Mouse (Mus musculus) hindbrain, embryonic 13.5 days (tissue): ENCODE measurements around the gene Atxn2l. TPM values are rescaled to one million over a fixed set of nuclear protein-coding genes. Genes with fewer than 3 reads are reported as not detected.
A peak's percentile ranks its signal among the peaks of the same experiment; 100 is the strongest.

Experiments
- ATAC-seq: fragments of 200-750 bp; cut with Nextera tagmentation; 2 replicates; pipeline ENCODE4 v1.8.0; 2017; ENCODE audit warnings: moderate TSS enrichment; ENCODE audit not compliant: low FRiP score
- H3K27ac ChIP-seq: fragments of 300-500 bp; sonication (generic); 2 replicates; pipeline ENCODE4 v1.5.1; 2015; ENCODE audit warnings: inconsistent platforms, mild to moderate bottlenecking, moderate library complexity
- H3K27me3 ChIP-seq: fragments of 300-500 bp; sonication (generic); 2 replicates; pipeline ENCODE4 v1.6.1; 2015; ENCODE audit warnings: mild to moderate bottlenecking, inconsistent platforms
- H3K36me3 ChIP-seq: fragments of 300-500 bp; sonication (generic); 2 replicates; pipeline ENCODE4 v1.6.1; 2015; ENCODE audit warnings: mild to moderate bottlenecking, inconsistent platforms
- H3K4me1 ChIP-seq: fragments of 300-500 bp; sonication (generic); replicated peaks from 2 replicates; pipeline ENCODE4 v1.6.1; 2015; ENCODE audit warnings: inconsistent platforms
- H3K4me2 ChIP-seq: fragments of 300-500 bp; sonication (generic); 2 replicates; pipeline ENCODE4 v1.6.1; 2015; ENCODE audit warnings: inconsistent platforms, mild to moderate bottlenecking, moderate library complexity
- H3K4me3 ChIP-seq: fragments of 300-500 bp; sonication (generic); 2 replicates; pipeline ENCODE4 v1.5.1; 2015; ENCODE audit warnings: mild to moderate bottlenecking, inconsistent platforms
- H3K9ac ChIP-seq: fragments of 300-500 bp; sonication (generic); 2 replicates; pipeline ENCODE4 v1.6.1; 2015; ENCODE audit warnings: mild to moderate bottlenecking, inconsistent platforms
- H3K9me3 ChIP-seq: fragments of 300-500 bp; sonication (generic); 2 replicates; pipeline ENCODE4 v1.6.1; 2016; ENCODE audit warnings: inconsistent platforms
- WGBS: fragments of 180-500 bp; shearing (Covaris S2); methylation state at CpG from one replicate; pipeline ENCODE4 v1.1.7; 2015; 5-methylcytosine and 5-hydroxymethylcytosine counted together
- polyA plus RNA-seq: library from polyadenylated mRNA; unstranded; fragments of >200 nt; fragmentation: Nextera tagmentation; extraction: Ambion mirVana; gene quantifications from 2 replicates; pipeline ENCODE4 v1.2.1, GENCODE M21; 2015

The Atxn2l gene
- 61.6 and 65.4 TPM in 2 replicates for polyA plus RNA-seq

DNA sequence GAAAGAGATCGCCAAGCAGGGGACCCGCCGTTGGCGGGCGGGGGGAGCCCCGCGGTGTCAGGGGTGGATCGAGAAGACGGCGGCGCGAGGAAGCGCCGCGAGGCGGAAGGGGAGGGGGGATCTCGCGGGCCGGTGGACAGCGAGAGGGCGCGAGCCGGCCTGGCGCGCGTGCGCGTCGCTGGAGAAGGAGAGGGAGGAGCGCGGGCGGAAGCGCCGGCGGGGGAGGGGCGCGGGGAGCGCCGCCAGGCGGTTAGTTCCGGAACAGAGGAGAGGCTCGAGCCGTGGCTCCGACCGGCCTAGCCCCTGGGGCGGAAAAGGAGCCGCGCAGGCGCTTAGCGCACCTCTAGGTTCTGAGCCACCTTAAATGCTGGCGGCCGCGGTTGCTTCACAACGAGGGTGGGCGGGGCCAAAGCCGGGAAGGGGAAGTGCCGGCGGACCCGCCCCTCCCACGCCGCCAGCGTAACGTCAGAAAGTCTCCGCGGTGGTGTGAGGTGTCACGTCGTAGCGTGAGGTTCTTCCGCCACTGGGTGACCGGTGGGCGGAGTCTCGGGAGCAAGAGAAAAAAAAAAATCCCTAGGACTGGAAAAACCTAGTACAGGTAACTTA, at the start of gene Atxn2l:
Gene Atxn2l (minus strand): TSS at position 165 of the 606 bp plus-strand sequence.
- under 1% methylated on average over 64 of the region's 72 CpGs for WGBS
- H3K27ac ChIP-seq, result peak within 1 kb of the TSS; percentile 100
- peak within 1 kb of the TSS; percentile 93 for H3K4me3 ChIP-seq
- H3K27me3 ChIP-seq, result no peaks in the 10 kb centered on the region
- peak within 1 kb of the TSS; percentile 99 for H3K9ac ChIP-seq
- peaks cover 22% of the 10 kb centered on the region for H3K4me1 ChIP-seq
- peak; percentile 85 for ATAC-seq
- H3K36me3 ChIP-seq, result peaks cover 28% of the 10 kb centered on the region
- peak within 1 kb of the TSS; percentile 78 for H3K4me2 ChIP-seq
- no peaks in the 10 kb centered on the region for H3K9me3 ChIP-seq

DNA sequence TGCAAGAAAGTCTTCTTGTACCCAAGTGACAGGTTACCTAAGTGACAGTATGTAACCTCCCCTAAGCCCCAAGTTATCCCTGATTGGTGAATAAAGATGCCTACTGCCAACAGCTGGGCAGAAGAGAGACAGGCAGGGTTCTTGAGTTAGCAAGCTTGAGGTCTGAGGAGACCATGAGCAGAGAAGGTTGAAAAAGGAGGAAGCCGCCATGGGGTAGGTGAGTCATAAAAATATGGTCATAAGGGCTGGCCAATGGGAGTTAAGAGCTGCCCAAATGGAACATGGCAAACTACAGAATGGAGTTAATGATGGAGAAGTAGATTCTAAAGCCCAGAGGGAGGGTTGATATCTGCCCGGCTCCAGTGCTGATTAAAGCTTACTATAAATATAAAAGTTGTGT, 42.4 kb upstream of the Atxn2l start:
- no peak overlapping the region for H3K27ac ChIP-seq
- H3K4me1 ChIP-seq, result no peaks in the 10 kb centered on the region
- no peak for ATAC-seq
- no peaks in the 10 kb centered on the region for H3K27me3 ChIP-seq
- H3K36me3 ChIP-seq, result peaks cover 75% of the 10 kb centered on the region
- no peaks in the 10 kb centered on the region for H3K9me3 ChIP-seq
- no peak overlapping the region for H3K4me2 ChIP-seq
- 92% methylated on average over 2 of the region's 2 CpGs for WGBS
- H3K9ac ChIP-seq, result no peak overlapping the region
- H3K4me3 ChIP-seq, result no peak overlapping the region

DNA sequence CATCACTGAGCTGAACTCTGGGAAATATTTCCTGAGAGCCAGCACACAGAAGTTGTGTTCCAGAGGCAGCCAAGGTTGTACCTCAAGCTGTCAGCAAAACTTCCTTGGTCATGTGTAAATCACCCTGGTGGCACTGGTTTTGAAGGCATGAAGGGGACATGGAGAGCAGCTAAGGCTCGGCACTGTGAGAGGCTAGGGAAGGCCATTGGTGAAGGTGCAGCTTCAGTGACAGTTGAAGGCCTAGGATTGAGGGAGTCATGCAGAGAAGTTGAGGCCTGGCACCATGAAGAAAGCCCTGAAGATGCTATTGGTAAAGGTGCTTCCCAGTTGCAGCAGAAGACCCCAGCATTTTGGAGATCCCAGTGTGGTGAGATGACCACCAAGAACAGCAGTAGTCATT, 38.4 kb upstream of the Atxn2l start:
- 93% methylated on average over 1 of the region's 1 CpGs for WGBS
- ATAC-seq, result no peak
- H3K36me3 ChIP-seq, result peaks cover 36% of the 10 kb centered on the region
- no peak overlapping the region for H3K4me3 ChIP-seq
- H3K4me1 ChIP-seq, result no peaks in the 10 kb centered on the region
- H3K4me2 ChIP-seq, result no peak overlapping the region
- H3K9ac ChIP-seq, result no peak overlapping the region
- H3K27me3 ChIP-seq, result peaks cover 6% of the 10 kb centered on the region
- no peak overlapping the region for H3K27ac ChIP-seq
- no peaks in the 10 kb centered on the region for H3K9me3 ChIP-seq

DNA sequence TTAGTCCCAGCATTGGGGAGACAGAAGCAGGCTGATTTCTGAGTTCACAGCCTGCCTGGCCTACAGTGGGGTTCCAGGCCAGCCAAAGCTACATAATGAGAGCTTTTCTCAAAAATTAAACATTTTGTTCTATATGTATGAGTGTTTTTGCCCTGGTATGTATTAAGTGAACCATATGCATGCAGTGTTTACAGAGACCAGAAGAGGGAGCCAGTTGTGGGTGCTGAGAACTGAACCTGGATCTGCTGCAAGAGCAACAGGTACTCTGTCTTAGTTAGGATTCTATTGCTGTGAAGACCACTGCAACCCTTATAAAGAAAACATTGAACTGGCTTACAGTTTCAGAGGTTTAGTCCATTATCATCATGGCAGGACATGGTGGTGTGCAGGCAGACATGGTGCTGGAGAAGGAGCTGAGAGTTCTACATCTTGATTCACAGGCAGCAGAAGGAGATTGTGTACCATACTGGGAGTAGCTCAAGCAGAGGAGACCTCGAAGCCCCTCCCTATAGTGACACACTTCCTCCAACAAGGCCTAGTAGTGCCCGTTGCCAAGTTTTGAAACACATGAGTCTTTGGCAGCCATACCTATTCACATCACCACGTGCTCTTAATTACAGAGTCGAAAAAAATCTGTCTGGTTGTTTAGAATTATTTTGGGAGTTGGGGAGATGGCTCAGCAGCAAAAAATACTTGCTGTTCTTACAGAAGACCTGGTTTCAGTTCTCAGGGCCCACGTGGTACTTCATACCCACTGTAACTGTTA, 34.8 kb upstream of the Atxn2l start:
- WGBS, result 73% methylated on average over 5 of the region's 5 CpGs
- H3K4me2 ChIP-seq, result no peak overlapping the region
- no peak overlapping the region for H3K27ac ChIP-seq
- peaks cover 20% of the 10 kb centered on the region for H3K27me3 ChIP-seq
- no peak overlapping the region for H3K4me3 ChIP-seq
- H3K9me3 ChIP-seq, result no peaks in the 10 kb centered on the region; the same call in 1 of the 2 replicates
- no peak for ATAC-seq
- H3K9ac ChIP-seq, result no peak overlapping the region
- H3K36me3 ChIP-seq, result 0 out of 2 replicates have a peak, but pooled peaks cover 4% of the 10 kb centered on the region
- H3K4me1 ChIP-seq, result peaks cover 8% of the 10 kb centered on the region

DNA sequence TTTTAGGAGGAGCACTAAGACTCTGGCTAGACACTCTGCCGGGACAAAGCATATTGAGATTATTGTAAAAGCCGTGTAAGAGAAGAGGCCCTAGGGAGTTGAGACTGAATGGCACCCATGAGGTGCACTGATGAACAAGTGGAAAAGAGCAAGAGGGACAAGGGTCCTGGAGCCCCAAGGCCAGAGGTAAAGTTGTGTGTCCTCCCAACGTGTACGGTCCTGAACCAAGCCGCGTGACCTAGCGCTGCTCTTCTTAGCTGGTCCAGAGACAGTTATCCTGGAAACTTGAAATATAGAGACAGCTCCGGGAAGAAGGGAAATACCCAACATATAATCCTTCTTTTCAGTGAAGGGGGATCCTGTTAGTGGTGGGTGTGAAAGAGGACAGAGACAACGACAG, 33.2 kb upstream of the Atxn2l start:
- no peak for ATAC-seq
- Histone ChIP-seq H3K27ac (no peak overlapping the region), H3K4me1 (peaks cover 8% of the 10 kb centered on the region), H3K9me3 (no peaks in the 10 kb centered on the region; the same call in 1 of the 2 replicates), H3K4me3 (peak overlapping the region; percentile 47), H3K9ac (peak overlapping the region; percentile 79; the same call in 1 of the 2 replicates), H3K4me2 (peak overlapping the region; percentile 83), H3K36me3 (no peaks in the 10 kb centered on the region), H3K27me3 (peaks cover 20% of the 10 kb centered on the region)
- 58% methylated on average over 9 of the region's 9 CpGs for WGBS

DNA sequence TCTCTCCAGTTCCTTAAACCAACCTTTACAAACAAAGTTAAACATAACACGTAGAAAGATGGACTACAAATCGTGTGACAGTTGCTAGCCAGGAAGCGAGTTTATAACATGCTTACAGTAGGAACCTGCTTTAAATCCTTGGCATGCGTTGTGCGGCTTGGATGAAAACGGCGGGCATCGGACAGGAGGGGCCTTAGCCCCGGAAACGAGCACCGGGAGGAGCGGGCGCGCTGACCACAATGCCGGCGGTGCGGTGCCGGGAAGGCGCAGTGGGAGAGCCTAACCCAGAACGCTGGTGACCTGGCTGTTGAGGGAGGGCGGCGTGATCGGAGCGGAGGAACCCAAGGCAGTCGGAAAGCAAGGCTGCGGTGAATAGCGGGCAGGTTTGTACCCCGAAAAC, 32.5 kb upstream of the Atxn2l start:
- no peaks in the 10 kb centered on the region for H3K36me3 ChIP-seq
- no peaks in the 10 kb centered on the region; the same call in 1 of the 2 replicates for H3K9me3 ChIP-seq
- no peak overlapping the region for H3K27ac ChIP-seq
- peaks cover 20% of the 10 kb centered on the region for H3K27me3 ChIP-seq
- peak overlapping the region; percentile 47 for H3K4me3 ChIP-seq
- peak overlapping the region; percentile 83 for H3K4me2 ChIP-seq
- peak overlapping the region; percentile 79 for H3K9ac ChIP-seq
- peaks cover 8% of the 10 kb centered on the region for H3K4me1 ChIP-seq
- under 1% methylated on average over 28 of the region's 28 CpGs for WGBS
- ATAC-seq, result no peak

DNA sequence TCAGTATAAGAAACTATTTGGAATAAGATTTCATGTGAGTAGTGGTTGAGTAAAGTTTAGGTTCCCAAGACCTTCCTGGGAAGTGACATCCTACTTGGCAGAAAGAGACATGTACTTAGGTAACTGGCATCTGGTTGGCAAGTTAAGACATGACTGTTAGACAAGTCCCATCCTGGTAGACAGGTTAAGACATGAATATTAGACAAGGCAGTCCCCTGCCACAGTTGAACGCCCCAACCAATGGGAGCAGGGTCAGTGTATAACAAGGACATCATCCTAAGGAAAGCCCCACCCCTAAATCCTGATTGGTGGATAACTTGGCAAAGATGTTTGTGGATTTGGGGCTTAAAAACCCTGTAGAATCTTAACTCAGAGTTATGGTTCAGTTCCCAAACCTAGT, 30.2 kb upstream of the Atxn2l start:
- 60% methylated on average over 1 of the region's 1 CpGs for WGBS
- Histone ChIP-seq H3K9ac (no peak overlapping the region), H3K4me1 (peaks cover 8% of the 10 kb centered on the region), H3K36me3 (no peaks in the 10 kb centered on the region), H3K4me2 (no peak overlapping the region), H3K27me3 (peaks cover 27% of the 10 kb centered on the region), H3K27ac (no peak overlapping the region), H3K9me3 (no peaks in the 10 kb centered on the region; the same call in 1 of the 2 replicates), H3K4me3 (no peak overlapping the region)
- ATAC-seq, result no peak

DNA sequence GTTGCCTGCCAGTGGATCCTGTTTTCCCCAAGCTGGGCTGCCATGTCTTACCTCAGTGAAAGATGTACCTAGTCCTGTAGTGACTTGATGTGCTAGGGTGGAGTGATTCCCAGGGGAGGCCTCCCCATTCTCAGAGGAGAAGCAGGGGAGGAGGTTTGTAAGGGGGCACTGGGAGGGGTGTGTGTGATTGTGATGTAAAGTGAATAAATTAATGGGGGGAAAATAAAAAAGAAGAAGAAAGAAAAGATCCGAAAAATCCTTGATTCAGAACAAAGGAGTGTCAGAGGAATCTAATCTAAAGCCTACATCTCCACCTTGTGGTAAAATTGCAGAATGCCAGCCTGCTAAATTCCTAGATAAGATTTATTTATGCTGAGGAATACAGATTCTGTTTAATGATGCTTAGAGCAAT, 24.9 kb upstream of the Atxn2l start:
- peaks cover 7% of the 10 kb centered on the region; the same call in 1 of the 2 replicates for H3K27me3 ChIP-seq
- no peak overlapping the region for H3K4me2 ChIP-seq
- H3K4me1 ChIP-seq, result no peaks in the 10 kb centered on the region
- peak; percentile 49; the same call in 1 of the 2 replicates for ATAC-seq
- peak overlapping the region; percentile 82 for H3K27ac ChIP-seq
- no peaks in the 10 kb centered on the region for H3K36me3 ChIP-seq
- H3K9ac ChIP-seq, result peak overlapping the region; percentile 61
- 3% methylated on average over 1 of the region's 1 CpGs for WGBS
- H3K4me3 ChIP-seq, result no peak overlapping the region
- no peaks in the 10 kb centered on the region for H3K9me3 ChIP-seq

DNA sequence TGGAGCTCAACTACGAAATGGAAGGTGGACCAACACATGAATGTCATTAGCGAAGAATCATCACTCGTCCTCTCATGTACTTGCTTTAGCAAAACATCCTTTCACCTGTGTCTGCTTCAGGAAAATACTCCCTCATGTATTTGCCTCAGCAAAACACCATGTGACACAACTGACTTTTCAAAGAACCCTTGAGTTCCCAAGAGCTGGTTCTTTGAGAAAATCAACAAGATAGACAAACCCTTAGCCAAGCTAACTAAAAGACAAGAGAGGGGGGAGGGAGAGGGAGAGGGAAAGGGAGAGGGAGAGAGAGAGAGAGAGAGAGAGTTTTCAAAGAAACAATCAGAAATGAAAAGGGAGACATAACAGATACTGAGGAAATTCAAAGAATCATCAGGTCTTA, 20.1 kb upstream of the Atxn2l start:
- ATAC-seq, result no peak
- Histone ChIP-seq H3K27me3 (0 out of 2 replicates have a peak, but pooled peaks cover 3% of the 10 kb centered on the region), H3K9me3 (no peaks in the 10 kb centered on the region), H3K4me2 (no peak overlapping the region), H3K4me3 (no peak overlapping the region), H3K36me3 (no peaks in the 10 kb centered on the region), H3K9ac (no peak overlapping the region), H3K27ac (no peak overlapping the region), H3K4me1 (no peaks in the 10 kb centered on the region)
- 85% methylated on average over 3 of the region's 3 CpGs for WGBS

DNA sequence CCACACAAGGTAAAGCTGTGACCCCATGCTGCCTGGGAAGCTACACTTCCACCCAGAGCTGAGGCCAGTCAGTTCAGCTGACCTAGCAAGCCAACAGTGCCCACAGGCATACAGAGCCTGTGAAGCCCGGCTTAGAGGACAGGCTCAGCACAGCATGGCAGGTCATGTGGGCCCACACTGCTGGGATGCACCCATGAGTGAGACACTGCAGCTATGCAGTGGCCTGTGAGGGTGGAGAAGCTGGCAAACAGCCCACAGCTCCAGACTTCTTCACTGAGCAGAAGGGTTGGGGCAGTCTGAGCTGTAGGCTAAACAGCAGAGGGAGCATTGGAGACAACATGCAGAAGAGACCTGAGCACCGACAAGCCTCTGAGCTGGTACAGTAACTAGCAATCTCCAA, 16.3 kb upstream of the Atxn2l start:
- 61% methylated on average over 2 of the region's 2 CpGs for WGBS
- Histone ChIP-seq H3K4me1 (no peaks in the 10 kb centered on the region), H3K27me3 (0 out of 2 replicates have a peak, but pooled peaks cover 6% of the 10 kb centered on the region), H3K36me3 (no peaks in the 10 kb centered on the region), H3K9ac (no peak overlapping the region), H3K9me3 (no peaks in the 10 kb centered on the region), H3K27ac (no peak overlapping the region), H3K4me2 (no peak overlapping the region), H3K4me3 (no peak overlapping the region)
- no peak for ATAC-seq

DNA sequence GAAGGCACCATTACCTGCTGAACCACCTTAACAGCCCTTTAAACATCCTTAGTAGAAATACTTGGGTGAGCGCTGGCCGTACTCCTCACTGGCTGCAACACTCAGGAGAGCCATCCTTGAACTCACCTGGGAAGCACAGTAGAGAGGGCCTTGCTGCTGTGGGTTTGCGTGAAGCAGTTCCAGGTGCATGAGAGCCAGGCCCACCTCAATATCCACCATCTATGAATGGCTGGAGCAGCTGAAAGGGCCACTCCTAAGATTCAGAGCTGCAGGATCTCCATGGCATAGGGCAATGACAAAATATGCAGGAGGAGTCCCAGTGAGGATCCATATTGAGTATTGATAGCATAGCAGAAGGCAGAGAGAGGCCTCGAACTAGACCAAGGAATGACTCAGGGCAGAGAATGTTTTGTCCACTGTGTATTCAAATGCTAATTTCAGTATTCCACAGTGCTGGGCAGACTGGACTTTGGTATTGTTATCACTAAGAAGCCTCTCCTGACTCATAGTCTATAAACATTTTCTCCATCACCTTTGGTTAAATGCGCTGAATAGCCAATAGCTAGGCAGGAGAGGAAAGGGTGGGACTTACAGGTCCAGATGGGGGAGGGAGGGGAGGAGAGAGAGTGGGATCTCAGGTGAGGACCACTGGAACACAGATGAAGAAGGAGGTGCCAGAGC, 15.2 kb upstream of the Atxn2l start:
- H3K27ac ChIP-seq, result no peak overlapping the region
- H3K9ac ChIP-seq, result no peak overlapping the region
- 77% methylated on average over 5 of the region's 5 CpGs for WGBS
- no peaks in the 10 kb centered on the region for H3K4me1 ChIP-seq
- H3K9me3 ChIP-seq, result no peaks in the 10 kb centered on the region
- H3K4me2 ChIP-seq, result no peak overlapping the region
- no peak for ATAC-seq
- 0 out of 2 replicates have a peak, but pooled peaks cover 6% of the 10 kb centered on the region for H3K27me3 ChIP-seq
- H3K36me3 ChIP-seq, result no peaks in the 10 kb centered on the region
- H3K4me3 ChIP-seq, result no peak overlapping the region

DNA sequence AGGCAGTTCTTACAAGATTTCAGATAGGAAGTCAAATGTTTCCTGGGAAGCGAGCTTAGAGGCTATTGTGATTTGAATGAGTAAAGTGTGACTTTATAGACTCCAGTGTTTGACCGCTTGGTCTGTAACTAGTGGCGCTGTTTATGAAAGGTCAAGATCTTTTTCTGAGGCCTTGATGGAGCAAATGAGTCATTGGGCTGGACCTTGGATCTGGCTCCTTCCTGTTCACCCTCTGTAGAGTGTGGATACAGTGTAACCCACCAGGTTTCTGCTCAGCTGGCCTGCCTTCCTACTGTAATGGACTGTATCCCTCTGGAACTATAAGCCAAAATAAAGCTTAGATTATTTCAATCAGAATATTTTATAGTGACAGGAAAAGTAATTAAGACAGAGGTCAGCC, 8.1 kb upstream of the Atxn2l start:
- Histone ChIP-seq H3K36me3 (no peaks in the 10 kb centered on the region), H3K27me3 (0 out of 2 replicates have a peak, but pooled peaks cover 6% of the 10 kb centered on the region), H3K27ac (no peak overlapping the region), H3K4me1 (no peaks in the 10 kb centered on the region), H3K4me2 (no peak overlapping the region), H3K9me3 (no peaks in the 10 kb centered on the region), H3K9ac (no peak overlapping the region), H3K4me3 (no peak overlapping the region)
- 79% methylated on average over 3 of the region's 3 CpGs for WGBS
- no peak for ATAC-seq
